In the genomic region with DNA sequence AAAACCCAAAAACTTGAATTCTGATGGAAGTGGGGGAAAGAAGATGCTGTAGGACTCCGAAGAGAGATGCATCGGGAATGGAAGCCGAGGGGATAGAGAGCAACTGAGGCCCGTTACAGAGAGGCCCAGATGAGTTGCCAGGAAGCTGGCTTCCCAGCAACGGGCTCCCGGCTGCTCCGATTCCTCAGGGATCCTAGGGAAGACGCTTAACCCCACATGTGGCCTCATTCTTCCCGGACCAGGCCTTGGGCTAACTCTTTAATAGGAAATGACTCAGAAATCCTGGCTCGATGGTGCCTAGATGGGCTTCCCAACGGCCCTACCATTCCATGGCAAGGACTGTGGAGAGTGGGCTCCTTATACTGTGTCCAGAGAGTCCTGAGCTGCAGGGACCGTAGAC, we compare ENCODE assay signal across 7 mouse cellular contexts. TPM values are rescaled to one million over a fixed set of nuclear protein-coding genes. Genes with fewer than 3 reads are reported as not detected.
DNase-seq lines count a peak whose midpoint lies in the region; ATAC-seq and TF ChIP-seq lines count a peak whose summit lies in the region.

No protein-coding gene starts in this region.

- no peaks in the 10 kb centered on the region for H3K27me3 ChIP-seq in spleen, adult 2 months (ENCODE audit: control insufficient read depth, insufficient read depth, low read length)
- H3K27me3 ChIP-seq in kidney, postnatal 0 days (ENCODE audit: insufficient read depth, low read length) = no peaks in the 10 kb centered on the region

- no peaks in the 10 kb centered on the region; the same call in 1 of the 2 replicates for H3K4me1 ChIP-seq in spleen, adult 2 months (ENCODE audit: control insufficient read depth, insufficient read depth, insufficient read length)
- peaks cover 18% of the 10 kb centered on the region for H3K4me1 ChIP-seq in embryonic fibroblast, embryonic 13.5 days (ENCODE audit: control insufficient read depth, insufficient read depth, low read length)
- H3K4me1 ChIP-seq in kidney, postnatal 0 days (replicated peaks; ENCODE audit: insufficient read depth, low read length) = peaks cover 11% of the 10 kb centered on the region
- H3K4me1 ChIP-seq in olfactory bulb, adult 2 months (ENCODE audit: control insufficient read depth, insufficient read depth, low read length) = peaks cover 10% of the 10 kb centered on the region

- peak overlapping the region; percentile 58; the same call in 1 of the 2 replicates for H3K9ac ChIP-seq in kidney, postnatal 0 days (ENCODE audit: low read depth, low read length)

- no peak overlapping the region for H3K27ac ChIP-seq in spleen, adult 2 months (ENCODE audit: insufficient read depth, low read length)
- peak overlapping the region; percentile 48 for H3K27ac ChIP-seq in embryonic fibroblast, embryonic 13.5 days (ENCODE audit: insufficient read depth, low read length)
- no peak overlapping the region for H3K27ac ChIP-seq in kidney, postnatal 0 days
- no peak overlapping the region for H3K27ac ChIP-seq in olfactory bulb, adult 2 months (ENCODE audit: insufficient read depth, low read depth, low read length)

- no peaks in the 10 kb centered on the region for H3K36me3 ChIP-seq in spleen, adult 2 months (ENCODE audit: control insufficient read depth, insufficient read depth, low read length)
- H3K36me3 ChIP-seq in kidney, postnatal 0 days (ENCODE audit: insufficient read depth, low read length) = 0 out of 2 replicates have a peak, but pooled peaks cover 2% of the 10 kb centered on the region

- 23% methylated on average over 12 of the region's 12 CpGs for WGBS in spleen, adult 2 months
- 2% methylated on average over 12 of the region's 12 CpGs for WGBS in kidney, postnatal 0 days
- 7% methylated on average over 12 of the region's 12 CpGs for WGBS in olfactory bulb, adult 2 months

- ATAC-seq in kidney, postnatal 0 days (replicated peaks; ENCODE audit: low FRiP score, low read depth) = no peak

- no peak for DNase-seq in spleen, adult 2 months (ENCODE audit: low read depth in 1 of 2, low spot score in 2 of 2)
- DNase-seq in spleen, postnatal 14 days (ENCODE audit: low spot score in 2 of 2) = no peak
- DNase-seq in kidney, postnatal 0 days (ENCODE audit: low spot score) = peak; percentile 19
- DNase-seq in ovary, adult 18-20 months (ENCODE audit: low spot score) = no peak
- no peak for DNase-seq in cerebellum, postnatal 4 days (ENCODE audit: low spot score in 2 of 2)

- H3K9me3 ChIP-seq in kidney, postnatal 0 days (replicated peaks; ENCODE audit: low read length) = no peaks in the 10 kb centered on the region

- no peak for TF ChIP-seq CTCF in spleen, adult 2 months (IDR thresholded peaks at IDR 0.05; ENCODE audit: extremely low read depth, insufficient read depth, insufficient read length, insufficient replicate concordance)
- no peak for TF ChIP-seq CTCF in embryonic fibroblast, embryonic 13.5 days (IDR thresholded peaks at IDR 0.05; ENCODE audit: borderline replicate concordance, insufficient read depth, low read length)
- TF ChIP-seq CTCF in kidney, postnatal 0 days (IDR thresholded peaks at IDR 0.05; ENCODE audit: low read depth) = no peak
- TF ChIP-seq CTCF in olfactory bulb, adult 2 months (IDR thresholded peaks at IDR 0.05; ENCODE audit: insufficient read depth, low read depth, low read length) = no peak

- peak overlapping the region; percentile 67; the same call in 1 of the 2 replicates for H3K4me3 ChIP-seq in spleen, adult 2 months (ENCODE audit: extremely low read depth, insufficient read depth, insufficient read length)
- H3K4me3 ChIP-seq in embryonic fibroblast, embryonic 13.5 days (ENCODE audit: insufficient read depth, low read length) = peak overlapping the region; percentile 55
- peak overlapping the region; percentile 52 for H3K4me3 ChIP-seq in kidney, postnatal 0 days (replicated peaks; ENCODE audit: low read depth, low read length)
- peak overlapping the region; percentile 65; the same call in 1 of the 2 replicates for H3K4me3 ChIP-seq in olfactory bulb, adult 2 months (ENCODE audit: insufficient read depth, low read depth, low read length)

- H3K4me2 ChIP-seq in kidney, postnatal 0 days (ENCODE audit: low read length) = peak overlapping the region; percentile 80

- no peak for TF ChIP-seq POLR2A in spleen, adult 2 months (IDR thresholded peaks at IDR 0.05; ENCODE audit: low read depth, low read length)
- TF ChIP-seq POLR2A in embryonic fibroblast, embryonic 13.5 days (IDR thresholded peaks at IDR 0.05; ENCODE audit: low read depth, low read length) = no peak
- no peak for TF ChIP-seq POLR2A in olfactory bulb, adult 2 months (IDR thresholded peaks at IDR 0.05; ENCODE audit: insufficient read depth, low read depth, low read length)

RNA-seq across cellular contexts. Expression of gene Cchcr1, which starts 0.6 kb away (rescaled TPM):
- 4.2 and 4.4 TPM in 2 replicates for polyA plus RNA-seq in spleen, adult 2 months (2012; rRNA removed)
- 18.6 and 22.8 TPM in 2 replicates for polyA plus RNA-seq in embryonic fibroblast, embryonic 13.5 days (2011; ENCODE audit: insufficient read length, low read depth, missing spikeins)
- polyA plus RNA-seq in kidney, postnatal 0 days (2015; fragmentation: Nextera tagmentation; extraction: Ambion mirVana) = 8.2 and 9.1 TPM in 2 replicates
- not detected in 2 replicates for polyA plus RNA-seq in olfactory bulb, adult 2 months (2012; ENCODE audit: insufficient read depth, insufficient read length, low replicate concordance, missing spikeins)

RNA-seq across cellular contexts. Expression of gene Tcf19, which starts 0.9 kb away (rescaled TPM):
- 9.6 and 13.5 TPM in 2 replicates for polyA plus RNA-seq in spleen, adult 2 months (2012; rRNA removed)
- 25.5 and 30.6 TPM in 2 replicates for polyA plus RNA-seq in embryonic fibroblast, embryonic 13.5 days (2011; ENCODE audit: insufficient read length, low read depth, missing spikeins)
- polyA plus RNA-seq in kidney, postnatal 0 days (2015; fragmentation: Nextera tagmentation; extraction: Ambion mirVana) = 35.5 and 44.5 TPM in 2 replicates
- polyA plus RNA-seq in olfactory bulb, adult 2 months (2012; ENCODE audit: insufficient read depth, insufficient read length, low replicate concordance, missing spikeins) = not detected in 2 replicates

RNA-seq across cellular contexts. Expression of gene Pou5f1, which starts 11.7 kb away (rescaled TPM):
- polyA plus RNA-seq in spleen, adult 2 months (2012; rRNA removed) = not detected in 2 replicates
- polyA plus RNA-seq in embryonic fibroblast, embryonic 13.5 days (2011; ENCODE audit: insufficient read length, low read depth, missing spikeins) = 0.39 TPM in 1 of 2 replicates, not detected in the other
- not detected in 2 replicates for polyA plus RNA-seq in kidney, postnatal 0 days (2015; fragmentation: Nextera tagmentation; extraction: Ambion mirVana)
- polyA plus RNA-seq in olfactory bulb, adult 2 months (2012; ENCODE audit: insufficient read depth, insufficient read length, low replicate concordance, missing spikeins) = not detected in 2 replicates

RNA-seq across cellular contexts. Expression of gene Psors1c2, which starts 15.5 kb away (rescaled TPM):
- polyA plus RNA-seq in spleen, adult 2 months (2012; rRNA removed) = 0.09 TPM in 1 of 2 replicates, not detected in the other
- polyA plus RNA-seq in embryonic fibroblast, embryonic 13.5 days (2011; ENCODE audit: insufficient read length, low read depth, missing spikeins) = 0.63 TPM in 1 of 2 replicates, not detected in the other
- polyA plus RNA-seq in kidney, postnatal 0 days (2015; fragmentation: Nextera tagmentation; extraction: Ambion mirVana) = 0.14 and 0.17 TPM in 2 replicates
- not detected in 2 replicates for polyA plus RNA-seq in olfactory bulb, adult 2 months (2012; ENCODE audit: insufficient read depth, insufficient read length, low replicate concordance, missing spikeins)

RNA-seq across cellular contexts. Expression of gene Cdsn, which starts 34.4 kb away (rescaled TPM):
- polyA plus RNA-seq in spleen, adult 2 months (2012; rRNA removed) = 0.13 and 0.18 TPM in 2 replicates
- 19.8 and 28.6 TPM in 2 replicates for polyA plus RNA-seq in embryonic fibroblast, embryonic 13.5 days (2011; ENCODE audit: insufficient read length, low read depth, missing spikeins)
- polyA plus RNA-seq in kidney, postnatal 0 days (2015; fragmentation: Nextera tagmentation; extraction: Ambion mirVana) = 0.13 and 0.18 TPM in 2 replicates
- polyA plus RNA-seq in olfactory bulb, adult 2 months (2012; ENCODE audit: insufficient read depth, insufficient read length, low replicate concordance, missing spikeins) = not detected in 2 replicates

Comparison
In these comparisons a context has a peak if more than half of its experiments do, and no peak if none do; other contexts are left out.
1. RNA of gene Tcf19, which starts 0.9 kb away (polyA plus RNA-seq): 35.5 to 44.5 TPM in kidney, postnatal 0 days, 25.5 to 30.6 TPM in embryonic fibroblast, embryonic 13.5 days and 9.6 to 13.5 TPM in spleen, adult 2 months; not detected in olfactory bulb, adult 2 months; every median in the first group is over 10 times any median in the second.
2. Peak in every context shown above with its lines, with median percentiles within 50 percentile points of each other: H3K4me3 ChIP-seq.